Mouse (Mus musculus) lung, embryonic 16.5 days (tissue): ENCODE results near the gene Mrgpra9. TPM values are rescaled to one million over a fixed set of nuclear protein-coding genes. Genes with fewer than 3 reads are reported as not detected.
"Not testable (repeated sequence)": the region's sequence is repeated elsewhere in the genome, so short reads cannot be mapped to it uniquely, and the experiment has no call there.

ENCODE experiments used
- ATAC-seq: fragments of 200-750 bp; cut with Nextera tagmentation; 2 replicates; pipeline ENCODE4 v1.8.0; 2017; ENCODE audit warnings: low read depth, mild to moderate bottlenecking, moderate library complexity
- H3K27ac ChIP-seq: fragments of 300-500 bp; sonication (generic); 2 replicates; pipeline ENCODE4 v1.5.1; 2014; ENCODE audit warnings: mild to moderate bottlenecking, control low read depth, low read length
- H3K27me3 ChIP-seq: fragments of 300-500 bp; sonication (generic); 2 replicates; pipeline ENCODE4 v1.6.1; 2014; ENCODE audit warnings: low read depth, low read length, mixed read lengths; ENCODE audit not compliant: control insufficient read depth, insufficient read depth
- H3K36me3 ChIP-seq: fragments of 300-500 bp; sonication (generic); 2 replicates; pipeline ENCODE4 v1.6.1; 2014; ENCODE audit warnings: low read length; ENCODE audit not compliant: control insufficient read depth, insufficient read depth
- H3K4me1 ChIP-seq: fragments of 300-500 bp; sonication (generic); replicated peaks from 2 replicates; pipeline ENCODE4 v1.6.1; 2014; ENCODE audit warnings: low read length, mixed read lengths; ENCODE audit not compliant: control insufficient read depth, insufficient read depth
- H3K4me2 ChIP-seq: fragments of 300-500 bp; sonication (generic); 2 replicates; pipeline ENCODE4 v1.6.1; 2014; ENCODE audit warnings: low read depth, low read length, control low read depth
- H3K4me3 ChIP-seq: fragments of 300-500 bp; sonication (generic); 2 replicates; pipeline ENCODE4 v1.5.1; 2014; ENCODE audit warnings: mild to moderate bottlenecking, low read length, control low read depth
- H3K9ac ChIP-seq: fragments of 300-500 bp; sonication (generic); 2 replicates; pipeline ENCODE4 v1.6.1; 2014; ENCODE audit warnings: low read length, control low read depth
- H3K9me3 ChIP-seq: fragments of 300-500 bp; sonication (generic); 2 replicates; pipeline ENCODE4 v1.6.1; 2016; ENCODE audit warnings: low read length; ENCODE audit not compliant: control insufficient read depth
- WGBS: fragments of 180-500 bp; shearing (Covaris S2); extraction: QIAGEN DNeasy Blood & Tissue Kit; methylation state at CpG from one replicate; pipeline ENCODE4 v1.1.7; 2014; 5-methylcytosine and 5-hydroxymethylcytosine counted together
- polyA plus RNA-seq: library from polyadenylated mRNA; unstranded; fragments of >200 nt; fragmentation: Nextera tagmentation; extraction: Ambion mirVana; gene quantifications from 2 replicates; pipeline ENCODE4 v1.2.1, GENCODE M21; 2015

Gene Mrgpra9
- polyA plus RNA-seq: 0.19 and 0.33 TPM in 2 replicates

DNA sequence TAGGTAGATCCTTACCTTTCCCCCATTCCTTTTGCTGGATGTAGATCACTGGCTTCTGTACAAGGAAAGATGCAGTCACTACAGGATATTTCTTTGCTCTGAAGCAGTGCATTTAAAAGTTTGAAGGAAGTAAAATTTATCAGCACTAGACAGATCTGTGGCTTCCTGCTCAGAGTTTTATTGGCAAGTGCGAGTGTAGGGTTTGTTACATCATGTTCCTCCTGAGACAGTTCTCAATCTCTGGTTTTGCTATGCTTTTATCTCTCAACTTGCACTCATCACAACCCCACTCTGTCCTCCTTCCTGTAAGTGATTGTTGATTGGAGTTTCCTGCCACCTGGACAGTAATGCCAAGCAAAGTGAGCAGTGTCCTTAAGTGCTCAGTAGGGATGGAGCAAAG lies at the start of gene Mrgpra9:
TSS of gene Mrgpra9 (minus strand) at position 79 of the 400 bp plus-strand sequence.
- 36% methylated on average over 1 of the region's 1 CpGs for WGBS
- H3K27me3 ChIP-seq: no peaks in the 10 kb centered on the region
- no peak within 1 kb of the TSS for H3K9ac ChIP-seq
- H3K4me3 ChIP-seq: no peak within 1 kb of the TSS
- no peaks in the 10 kb centered on the region for H3K4me1 ChIP-seq
- H3K4me2 ChIP-seq: no peak within 1 kb of the TSS
- no peaks in the 10 kb centered on the region for H3K36me3 ChIP-seq
- H3K27ac ChIP-seq: no peak within 1 kb of the TSS
- no peak for ATAC-seq
- no peaks in the 10 kb centered on the region for H3K9me3 ChIP-seq

DNA sequence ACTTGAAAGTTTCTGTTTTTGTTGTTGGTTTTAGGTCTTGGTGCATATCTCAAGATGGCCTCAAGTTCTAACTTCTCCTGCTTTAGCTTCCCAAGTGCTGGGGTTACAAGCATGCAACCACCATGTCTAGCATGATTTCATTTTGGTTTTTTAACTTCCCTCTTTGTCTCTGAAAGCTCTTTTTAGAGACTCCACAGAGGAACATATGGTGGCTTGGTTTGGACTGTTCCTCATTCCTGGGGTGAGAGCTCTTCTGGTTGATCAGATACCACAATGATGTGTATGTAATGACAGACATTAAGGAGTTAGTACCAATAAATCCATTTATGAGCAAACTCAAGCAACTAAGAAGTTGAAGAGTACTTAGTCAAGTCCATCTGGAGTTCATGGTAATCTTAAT lies 47.0 kb upstream of the Mrgpra9 start:
- not testable (repeated sequence) for H3K9me3 ChIP-seq, H3K36me3 ChIP-seq, H3K27me3 ChIP-seq, H3K4me3 ChIP-seq, H3K9ac ChIP-seq, H3K27ac ChIP-seq, H3K4me1 ChIP-seq, ATAC-seq, H3K4me2 ChIP-seq

DNA sequence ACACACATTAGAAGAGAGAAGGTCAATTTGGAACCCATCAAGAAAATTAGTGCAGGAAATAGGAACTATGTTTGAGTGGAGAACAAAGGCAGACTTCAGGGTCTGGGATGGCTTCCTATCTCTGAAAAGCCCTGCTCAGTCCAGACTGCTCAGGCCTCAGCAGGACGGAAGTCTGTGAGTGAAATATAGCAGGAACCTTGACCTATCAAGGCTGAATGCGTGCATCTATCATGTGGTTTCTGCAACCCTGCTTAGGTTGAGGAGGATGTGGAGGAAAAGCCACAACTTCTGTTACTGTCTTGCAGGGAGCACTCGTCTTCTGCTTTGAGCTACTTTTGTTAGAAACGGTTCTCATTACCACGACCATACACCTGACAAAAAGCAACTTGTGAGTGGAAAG lies 18.9 kb upstream of the Mrgpra9 start:
- H3K9ac ChIP-seq, H3K36me3 ChIP-seq, H3K27me3 ChIP-seq, H3K27ac ChIP-seq, H3K4me1 ChIP-seq, H3K4me3 ChIP-seq, ATAC-seq, H3K4me2 ChIP-seq, H3K9me3 ChIP-seq: not testable (repeated sequence)
- 71% methylated on average over 5 of the region's 5 CpGs for WGBS

DNA sequence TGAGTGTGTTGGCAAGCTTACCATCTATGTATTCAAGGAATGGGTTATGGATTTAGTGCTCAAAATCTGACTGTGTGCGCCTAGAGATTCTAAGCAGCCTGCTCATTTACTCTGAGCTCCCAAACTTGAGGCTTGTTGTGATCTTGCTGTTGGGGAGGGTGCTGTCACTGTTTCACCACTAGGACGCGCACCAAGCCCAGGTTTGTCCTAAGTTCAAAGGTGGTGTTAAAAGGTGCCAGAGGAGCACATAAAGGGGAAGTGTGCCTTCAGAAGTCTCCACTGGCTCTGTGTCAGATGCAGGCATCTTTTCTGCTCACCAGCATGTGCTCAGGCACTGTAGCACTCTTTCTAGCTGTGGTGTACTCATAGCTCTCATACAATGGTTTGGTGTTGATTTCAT lies 8.0 kb downstream of the Mrgpra9 start:
- WGBS: 52% methylated on average over 3 of the region's 3 CpGs
- H3K9ac ChIP-seq: no peak overlapping the region
- H3K4me1 ChIP-seq: no peaks in the 10 kb centered on the region
- ATAC-seq: no peak
- no peak overlapping the region for H3K27ac ChIP-seq
- H3K27me3 ChIP-seq: no peaks in the 10 kb centered on the region
- H3K36me3 ChIP-seq: no peaks in the 10 kb centered on the region
- H3K4me3 ChIP-seq: no peak overlapping the region
- H3K4me2 ChIP-seq: no peak overlapping the region
- H3K9me3 ChIP-seq: no peaks in the 10 kb centered on the region

DNA sequence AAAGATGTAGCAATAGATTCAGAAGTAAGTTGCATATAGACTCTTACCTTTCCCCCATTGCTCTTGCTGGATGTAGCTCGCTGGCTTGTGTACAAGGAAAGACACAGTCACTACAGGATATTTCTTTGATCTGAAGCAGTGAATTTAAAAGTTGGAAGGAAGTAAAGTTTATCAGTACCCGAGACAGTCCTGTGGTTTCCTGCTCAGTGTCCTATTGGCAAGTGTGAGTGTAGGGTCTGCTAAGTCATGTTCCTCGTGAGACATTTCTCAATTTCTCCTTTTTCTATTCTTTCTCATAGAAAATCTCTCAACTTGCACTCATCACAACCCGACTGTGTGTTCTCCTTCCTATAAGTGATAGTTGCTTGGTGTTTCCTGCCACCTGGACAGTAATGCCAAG lies 47.8 kb downstream of the Mrgpra9 start, which contains the start of gene Mrgpra6:
TSS of gene Mrgpra6 (minus strand) at position 91 of the 400 bp plus-strand sequence.
- no peaks in the 10 kb centered on the region for H3K4me1 ChIP-seq
- H3K4me2 ChIP-seq: no peak within 1 kb of the TSS
- WGBS: 48% methylated on average over 4 of the region's 4 CpGs
- H3K27me3 ChIP-seq: no peaks in the 10 kb centered on the region
- no peaks in the 10 kb centered on the region for H3K9me3 ChIP-seq
- no peak within 1 kb of the TSS for H3K4me3 ChIP-seq
- no peak within 1 kb of the TSS for H3K27ac ChIP-seq
- ATAC-seq: no peak
- H3K9ac ChIP-seq: no peak within 1 kb of the TSS
- no peaks in the 10 kb centered on the region for H3K36me3 ChIP-seq

DNA sequence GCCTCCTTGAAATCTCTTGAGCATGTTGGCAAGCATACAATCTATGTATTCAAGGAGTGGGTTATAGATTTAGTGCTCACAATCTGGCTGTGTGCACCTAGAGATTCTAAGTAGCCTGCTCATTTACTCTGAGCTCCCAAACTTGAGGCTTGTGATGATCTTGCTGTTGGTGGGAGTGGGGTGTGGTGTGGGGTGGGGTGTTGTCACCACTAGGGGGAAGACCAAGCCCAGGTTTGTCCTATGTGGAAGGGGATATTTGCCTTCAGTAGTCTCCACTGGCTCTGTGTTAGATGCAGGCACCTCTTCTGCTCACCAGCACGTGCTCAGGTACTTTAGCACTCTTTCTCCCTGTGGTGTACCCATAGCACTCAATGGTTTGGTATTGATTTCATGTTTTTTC lies 57.4 kb downstream of the Mrgpra9 start:
- no peak for ATAC-seq
- H3K27me3 ChIP-seq: no peaks in the 10 kb centered on the region
- H3K4me2 ChIP-seq: no peak overlapping the region
- no peak overlapping the region for H3K9ac ChIP-seq
- H3K4me3 ChIP-seq: no peak overlapping the region
- H3K36me3 ChIP-seq: no peaks in the 10 kb centered on the region
- H3K9me3 ChIP-seq: no peaks in the 10 kb centered on the region
- 53% methylated on average over 1 of the region's 1 CpGs for WGBS
- no peaks in the 10 kb centered on the region for H3K4me1 ChIP-seq
- no peak overlapping the region for H3K27ac ChIP-seq

Other genes starting within 250 kb of the Mrgpra9 start
- gene Spty2d1, start 244.4 kb downstream of the Mrgpra9 start, polyA plus RNA-seq: 23.9 and 24.0 TPM in 2 replicates
- 40.4 and 41.7 TPM in 2 replicates for gene Tmem86a, start 202.2 kb downstream of the Mrgpra9 start, polyA plus RNA-seq
- gene Ptpn5, start 119.2 kb downstream of the Mrgpra9 start, polyA plus RNA-seq: 5.9 and 6.9 TPM in 2 replicates
- gene Mrgpra6, start 47.9 kb downstream of the Mrgpra9 start, polyA plus RNA-seq: not detected in 2 replicates
- gene Mrgpra1, start 101.4 kb upstream of the Mrgpra9 start, polyA plus RNA-seq: not detected in 2 replicates
- not detected in 2 replicates for gene Mrgpra2a, start 199.3 kb upstream of the Mrgpra9 start, polyA plus RNA-seq